Mouse (Mus musculus) cerebellum, adult 8-10 months (tissue): ENCODE results near the gene Reep6.

ENCODE experiments used
- DNase-seq: peaks from one replicate; pipeline ENCODE4 v3.0.0; 2022

Gene Reep6

DNA sequence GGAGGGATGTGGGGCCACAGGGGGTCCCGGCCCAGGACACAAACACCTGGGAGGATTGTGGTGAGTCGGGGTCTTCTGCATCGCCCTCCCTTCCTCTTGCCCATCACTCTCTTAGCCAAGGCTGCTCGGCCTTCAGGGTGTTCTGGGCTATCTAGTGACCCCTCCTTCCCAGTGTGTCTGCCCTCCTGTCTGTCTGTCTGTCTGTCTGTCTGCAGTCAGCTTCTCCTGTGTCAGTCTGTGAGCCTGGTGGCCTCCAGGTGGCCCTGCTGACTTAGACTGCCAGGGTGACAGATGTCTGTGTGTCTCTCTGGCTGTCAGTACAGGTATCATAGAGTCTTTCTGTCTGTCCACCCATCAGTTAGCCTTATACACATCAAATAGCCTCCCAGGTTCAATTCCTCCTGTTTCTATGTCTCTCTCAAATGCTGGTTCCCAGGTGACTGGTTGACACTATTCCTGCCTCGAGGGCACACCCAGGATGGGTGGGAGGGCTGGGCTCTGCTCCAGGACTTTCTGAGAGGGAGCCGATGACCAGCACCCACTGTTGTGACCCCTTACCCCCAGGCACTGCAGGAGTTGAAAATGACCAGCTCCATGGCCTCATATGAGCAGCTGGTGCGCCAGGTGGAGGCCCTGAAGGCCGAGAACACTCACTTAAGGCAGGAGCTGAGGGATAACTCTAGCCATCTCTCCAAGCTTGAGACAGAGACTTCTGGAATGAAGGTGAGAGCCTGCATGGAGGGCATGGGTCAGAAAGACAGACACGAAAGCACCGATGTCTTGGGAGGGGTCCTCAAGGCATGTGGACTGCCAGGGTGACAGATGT, 28.3 kb upstream of the Reep6 start:
- DNase-seq = no peak

- DNase-seq = no peak
Observed at GRCm38 (mm10) chr10:80302082-80302355, 27.7 kb upstream of the Reep6 start.

- DNase-seq = no peak
Observed at GRCm38 (mm10) chr10:80302471-80302881, 27.3 kb upstream of the Reep6 start.

DNA sequence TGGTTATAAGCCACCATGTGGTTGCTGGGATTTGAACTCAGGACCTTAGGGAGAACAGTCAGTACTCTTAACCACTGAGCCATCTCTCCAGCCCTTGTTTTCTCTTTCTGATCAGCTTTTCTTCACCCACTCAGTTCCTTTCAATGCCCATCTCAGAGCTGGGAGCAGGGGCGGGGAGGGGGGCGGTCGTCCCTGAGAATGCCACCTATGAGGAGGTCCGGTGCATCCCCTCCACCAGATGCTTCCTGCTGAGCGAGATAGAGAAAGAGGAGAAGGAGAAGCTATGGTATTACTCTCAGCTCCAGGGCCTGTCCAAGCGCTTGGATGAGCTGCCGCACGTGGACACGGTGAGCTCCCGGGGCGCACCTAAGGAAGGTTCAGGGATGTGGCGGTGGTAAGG, 25.3 kb upstream of the Reep6 start:
- DNase-seq = no peak

- no peak for DNase-seq
Observed at GRCm38 (mm10) chr10:80304862-80305261, 24.9 kb upstream of the Reep6 start.

GRCm38 (mm10) chr10:80311560-80311959, 18.2 kb upstream of the Reep6 start:
- peak; percentile 48 for DNase-seq

DNA sequence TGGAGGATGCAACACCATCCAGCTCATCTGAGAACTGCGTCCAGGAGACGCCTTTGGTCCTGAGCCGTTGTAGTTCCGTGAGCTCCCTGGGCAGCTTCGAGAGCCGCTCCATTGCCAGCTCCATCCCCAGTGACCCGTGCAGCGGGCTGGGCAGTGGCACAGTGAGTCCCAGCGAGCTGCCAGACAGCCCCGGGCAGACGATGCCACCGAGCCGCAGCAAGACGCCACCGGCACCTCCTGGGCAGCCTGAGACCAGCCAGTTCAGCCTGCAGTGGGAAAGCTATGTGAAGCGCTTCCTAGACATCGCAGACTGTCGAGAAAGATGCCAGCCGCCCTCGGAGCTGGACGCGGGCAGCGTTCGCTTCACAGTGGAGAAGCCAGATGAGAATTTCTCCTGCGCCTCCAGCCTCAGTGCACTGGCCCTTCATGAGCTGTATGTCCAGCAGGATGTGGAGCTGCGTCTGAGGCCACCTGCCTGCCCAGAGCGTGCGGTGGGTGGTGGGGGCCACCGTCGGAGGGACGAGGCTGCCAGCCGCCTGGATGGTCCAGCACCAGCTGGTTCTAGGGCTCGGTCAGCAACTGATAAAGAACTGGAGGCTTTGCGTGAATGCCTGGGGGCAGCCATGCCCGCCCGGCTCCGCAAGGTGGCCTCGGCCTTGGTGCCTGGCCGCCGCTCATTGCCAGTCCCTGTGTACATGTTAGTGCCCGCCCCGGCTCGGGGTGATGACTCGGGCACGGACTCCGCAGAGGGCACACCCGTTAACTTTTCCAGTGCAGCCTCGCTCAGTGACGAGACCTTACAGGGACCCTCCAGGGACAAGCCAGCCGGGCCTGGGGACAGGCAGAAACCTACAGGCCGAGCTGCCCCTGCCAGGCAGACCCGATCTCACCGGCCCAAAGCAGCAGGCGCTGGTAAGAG, 16.9 kb upstream of the Reep6 start:
- DNase-seq = peak; percentile 55

DNA sequence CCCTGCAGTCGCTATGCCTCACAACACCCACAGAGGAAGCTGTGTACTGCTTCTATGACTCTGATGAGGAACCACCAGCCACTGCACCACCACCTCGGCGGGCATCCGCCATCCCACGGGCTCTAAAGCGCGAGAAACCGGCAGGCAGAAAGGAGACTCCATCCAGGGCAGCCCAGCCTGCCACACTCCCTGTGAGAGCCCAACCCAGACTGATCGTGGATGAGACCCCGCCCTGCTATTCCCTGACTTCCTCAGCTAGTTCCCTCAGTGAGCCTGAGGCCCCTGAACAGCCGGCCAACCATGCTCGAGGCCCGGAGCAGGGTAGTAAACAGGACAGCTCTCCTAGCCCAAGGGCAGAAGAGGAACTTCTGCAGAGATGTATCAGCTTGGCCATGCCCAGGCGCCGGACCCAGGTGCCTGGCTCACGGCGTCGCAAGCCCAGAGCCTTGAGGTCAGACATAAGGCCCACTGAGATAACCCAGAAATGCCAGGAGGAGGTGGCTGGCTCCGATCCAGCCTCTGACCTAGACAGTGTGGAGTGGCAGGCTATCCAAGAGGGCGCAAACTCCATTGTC, 16.0 kb upstream of the Reep6 start:
- DNase-seq = peak; percentile 62

DNA sequence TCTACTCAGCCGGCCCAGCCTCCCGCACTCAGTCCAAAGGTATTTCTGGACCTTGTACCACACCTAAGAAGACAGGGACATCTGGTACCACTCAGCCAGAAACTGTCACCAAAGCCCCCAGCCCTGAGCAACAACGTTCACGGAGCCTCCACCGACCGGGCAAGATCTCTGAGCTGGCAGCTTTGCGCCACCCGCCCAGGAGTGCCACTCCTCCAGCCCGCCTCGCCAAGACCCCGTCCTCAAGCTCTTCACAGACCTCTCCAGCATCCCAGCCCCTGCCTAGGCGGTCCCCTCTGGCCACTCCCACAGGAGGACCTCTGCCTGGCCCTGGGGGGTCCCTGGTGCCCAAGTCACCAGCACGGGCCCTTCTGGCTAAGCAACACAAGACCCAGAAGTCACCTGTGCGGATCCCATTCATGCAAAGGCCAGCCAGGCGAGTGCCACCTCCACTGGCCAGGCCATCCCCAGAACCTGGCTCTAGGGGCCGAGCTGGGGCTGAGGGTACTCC, 15.2 kb upstream of the Reep6 start:
- peak; percentile 28 for DNase-seq

GRCm38 (mm10) chr10:80315315-80315714, 14.4 kb upstream of the Reep6 start:
- DNase-seq = peak; percentile 25

DNA sequence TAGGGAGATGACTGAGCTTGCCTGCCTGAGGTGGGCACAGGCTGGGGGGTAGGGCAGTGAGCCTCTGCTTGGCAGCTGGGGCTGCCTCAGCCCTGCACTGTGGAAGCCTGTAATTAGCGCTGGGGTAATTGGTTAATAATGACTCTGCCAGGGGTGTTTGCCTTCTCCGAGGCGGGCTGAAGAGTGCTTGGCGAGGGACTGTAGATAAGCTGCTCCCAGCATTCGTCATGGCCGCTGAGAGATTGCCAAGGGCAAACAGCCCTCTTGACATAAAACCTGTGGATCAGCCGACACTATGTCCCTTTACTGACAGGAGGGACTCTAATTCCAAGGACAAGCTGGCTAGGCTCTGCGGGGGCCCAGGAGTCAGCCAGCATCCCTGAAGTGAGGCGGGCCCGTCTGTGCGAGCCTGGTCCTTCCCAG, 13.4 kb upstream of the Reep6 start:
- DNase-seq = peak; percentile 34

- no peak for DNase-seq
Observed at GRCm38 (mm10) chr10:80317011-80317410, 12.7 kb upstream of the Reep6 start.

DNA sequence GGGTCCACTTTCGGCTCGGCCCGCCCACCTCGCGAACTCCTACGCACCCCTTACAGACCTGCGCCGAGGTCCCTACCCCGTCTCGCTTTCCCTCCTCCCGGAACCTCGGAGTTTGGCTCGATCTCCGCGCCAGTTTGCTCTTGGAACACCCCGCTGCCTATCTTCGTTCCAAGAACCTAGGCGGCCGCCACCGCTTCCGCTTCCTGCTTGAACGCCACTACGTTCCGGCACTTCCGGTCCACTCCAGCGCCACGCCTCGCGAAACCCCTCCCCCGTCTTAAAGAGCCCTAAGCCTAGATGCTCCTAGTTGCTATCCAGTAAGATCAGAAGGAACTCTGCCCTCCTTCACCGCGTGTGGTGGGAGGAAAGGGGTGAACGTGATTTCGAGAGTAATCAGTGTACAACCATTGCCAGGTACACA, 9.4 kb upstream of the Reep6 start, which contains the start of gene 2310011J03Rik:
Gene 2310011J03Rik, minus strand, starts transcription at position 198 of the 421 bp plus-strand sequence.
- peak; percentile 86 for DNase-seq

DNA sequence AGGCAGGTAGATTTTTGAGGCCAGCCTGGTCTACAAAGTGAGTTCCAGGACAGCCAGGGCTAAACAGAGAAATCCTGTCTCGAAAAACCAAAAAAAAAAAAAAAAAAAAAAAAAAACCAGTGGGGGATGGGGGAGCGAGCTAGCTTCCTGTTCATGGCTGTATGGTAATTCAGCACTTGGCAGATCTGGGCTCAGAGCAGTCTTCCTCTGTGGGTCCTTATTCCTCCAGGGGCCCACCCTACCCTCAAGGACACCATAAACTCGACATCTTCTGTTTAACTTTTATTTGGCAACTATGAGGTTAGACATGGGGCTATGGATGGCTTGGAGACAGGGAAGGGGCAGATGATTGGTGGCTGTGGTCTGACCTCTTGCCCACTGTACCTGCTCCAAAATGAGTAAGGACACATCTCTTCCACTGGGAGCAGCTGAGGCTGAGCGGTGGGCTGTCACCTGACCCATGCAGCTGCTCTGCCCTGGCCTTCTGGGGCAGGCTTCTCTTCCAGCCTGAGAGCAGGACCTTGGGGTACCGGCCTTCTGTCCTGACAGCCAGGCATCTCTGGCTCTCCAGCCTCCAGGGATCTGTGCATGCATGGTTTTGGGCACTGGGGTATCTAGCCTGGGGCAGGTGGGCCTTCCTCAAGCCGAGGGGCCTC, 8.6 kb upstream of the Reep6 start:
- DNase-seq = peak; percentile 38

DNA sequence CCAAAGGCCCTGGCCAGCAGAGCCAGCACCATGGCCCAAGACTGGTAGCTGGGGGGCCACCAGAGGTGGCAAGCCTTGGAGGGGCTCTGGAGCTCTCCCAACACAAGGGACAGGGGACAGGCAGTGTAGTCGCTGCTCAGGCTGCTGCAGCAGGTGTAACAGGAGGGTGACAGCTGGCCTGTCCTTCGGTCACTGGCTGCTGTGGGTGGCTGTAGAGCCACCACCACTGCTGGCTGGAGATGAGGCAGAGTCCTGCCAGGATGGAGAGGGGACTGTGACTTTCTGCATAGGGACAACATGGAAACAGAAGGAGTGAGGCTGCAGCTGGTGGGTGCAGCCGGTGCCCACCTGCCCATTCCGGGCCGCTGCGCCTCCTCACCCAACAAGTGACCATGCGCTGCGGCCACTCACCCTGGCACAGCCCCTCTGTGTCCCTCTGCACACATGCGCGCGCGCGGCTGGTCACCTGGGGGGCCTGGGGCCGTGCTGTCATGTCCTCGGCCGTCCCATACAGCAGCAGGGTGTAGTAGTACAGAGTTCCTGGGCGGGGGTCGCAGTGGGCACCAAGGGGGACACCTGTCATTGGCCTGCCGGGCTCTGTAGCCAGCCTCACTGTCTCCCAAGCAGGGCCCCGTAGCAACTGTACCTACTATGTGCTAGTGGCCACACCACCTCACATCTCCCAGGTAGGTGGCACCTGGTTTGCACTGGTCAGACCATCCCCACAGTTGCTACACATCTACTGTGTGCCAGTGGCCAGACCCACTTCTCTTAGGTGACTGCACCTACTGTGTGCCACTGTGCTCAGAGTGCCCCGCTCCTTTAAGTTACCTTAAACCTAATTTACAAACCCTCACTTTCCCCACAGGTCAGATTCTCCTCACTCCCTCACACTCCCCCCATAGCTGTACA, 7.8 kb upstream of the Reep6 start:
- peak; percentile 46 for DNase-seq

DNA sequence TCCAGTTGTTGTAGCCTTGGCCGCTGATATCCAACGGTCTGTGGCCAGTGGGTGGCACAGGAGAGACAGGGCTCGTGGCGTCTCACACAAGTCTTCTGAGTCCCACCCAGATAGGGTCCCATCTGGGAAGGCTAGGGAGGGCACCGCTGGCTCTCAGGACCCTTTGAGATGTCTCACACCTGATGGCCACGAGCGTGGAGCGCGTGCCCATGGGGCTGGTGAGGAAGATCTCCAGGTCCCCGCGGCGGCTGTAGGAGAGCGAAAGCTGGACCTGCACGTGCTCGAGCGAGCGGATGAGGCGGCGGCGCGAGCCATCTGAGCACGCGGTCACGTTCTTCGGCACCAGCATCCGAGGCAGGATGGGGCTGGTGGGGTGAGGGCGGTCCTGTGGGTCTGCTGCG, 6.9 kb upstream of the Reep6 start:
- DNase-seq = peak; percentile 52

- peak; percentile 76 for DNase-seq
Observed at GRCm38 (mm10) chr10:80323261-80324119, 6.3 kb upstream of the Reep6 start.

GRCm38 (mm10) chr10:80324120-80325037, 5.4 kb upstream of the Reep6 start:
- peak; percentile 41 for DNase-seq

DNA sequence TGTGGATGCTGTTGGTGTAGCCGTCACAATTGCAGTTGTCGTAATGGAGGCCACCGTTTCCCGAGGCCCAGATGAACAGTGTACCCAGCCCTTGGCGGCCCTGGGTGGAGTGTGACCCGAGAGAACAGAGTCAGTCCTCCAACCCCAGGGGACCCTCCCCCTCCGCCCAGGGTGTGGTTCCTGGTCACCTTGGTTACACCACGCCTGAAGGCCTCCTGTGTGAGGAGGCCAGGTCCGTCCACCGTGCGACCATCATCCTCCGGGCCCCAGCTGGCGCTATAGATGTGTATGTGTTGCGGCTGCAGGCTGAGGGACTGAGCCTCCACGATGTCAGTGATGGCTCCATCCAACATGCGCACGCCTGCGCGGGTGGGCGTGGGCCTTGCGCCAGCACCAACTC, 4.7 kb upstream of the Reep6 start:
- peak; percentile 43 for DNase-seq

DNA sequence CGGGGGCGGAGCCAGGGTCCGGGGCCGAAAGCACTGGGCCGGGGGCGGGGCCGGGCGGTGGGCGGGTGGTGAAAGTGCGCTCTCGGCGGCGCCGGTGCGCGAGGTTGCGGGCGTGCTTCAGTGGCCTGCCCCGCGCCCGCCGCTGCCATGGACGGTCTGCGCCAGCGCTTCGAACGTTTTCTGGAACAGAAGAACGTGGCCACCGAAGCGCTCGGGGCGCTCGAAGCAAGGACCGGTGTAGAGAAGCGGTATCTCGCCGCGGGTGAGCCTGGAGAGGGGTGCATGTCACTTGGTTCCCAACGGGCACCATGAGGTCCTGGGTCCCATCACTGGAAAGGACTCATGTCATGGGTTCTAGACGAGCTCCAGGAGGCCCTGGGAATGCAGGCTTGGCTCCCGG, 331 bp downstream of the Reep6 start:
- DNase-seq = no peak
